Mouse (Mus musculus): ENCODE measurements around the gene Thsd7a. TPM values are rescaled to one million over a fixed set of nuclear protein-coding genes. Genes with fewer than 3 reads are reported as not detected.

Thsd7a gene
- 0.17 TPM for polyA plus RNA-seq (2017; shearing (Covaris generic))

DNA sequence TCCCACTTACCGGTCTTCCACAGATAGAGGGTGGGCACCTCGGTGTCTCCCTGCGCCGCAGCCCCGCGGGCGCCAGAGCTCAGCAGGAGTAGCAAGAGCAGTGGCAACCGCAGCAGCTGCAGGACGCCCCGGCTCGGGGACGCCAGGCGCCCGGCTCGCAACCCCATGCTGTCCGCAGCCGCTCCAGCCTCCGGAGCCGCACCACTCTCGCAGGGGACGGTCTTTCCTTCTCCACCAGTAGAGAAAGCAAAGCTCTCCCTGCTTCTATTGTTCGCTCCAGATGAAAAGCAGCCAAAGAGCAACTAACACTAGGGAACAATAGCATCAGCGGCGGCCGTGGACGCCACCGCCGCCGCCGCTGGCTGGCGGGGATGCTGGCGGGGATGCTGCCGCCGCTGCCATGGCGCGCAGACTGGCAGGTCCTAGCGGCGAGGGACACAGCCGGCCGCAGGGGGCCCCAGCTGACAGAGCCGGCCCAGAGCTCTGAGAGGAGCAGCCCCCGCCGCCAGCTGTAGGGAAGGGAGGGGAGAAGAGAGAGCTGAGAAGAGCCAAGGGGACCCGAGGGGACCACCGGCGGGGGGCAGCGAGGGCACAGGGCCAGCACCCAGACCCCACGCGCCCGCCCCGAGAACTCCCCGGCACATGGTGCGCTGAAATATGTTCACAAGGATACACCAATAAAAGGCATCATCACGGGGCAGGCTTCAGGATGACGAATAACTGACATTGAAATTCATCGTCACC lies at the start of gene Thsd7a:
Thsd7a (minus strand) TSS at position 624 of the 744 bp plus-strand sequence.

All from effector memory CD4-positive, alpha-beta T cell, adult 7 months (primary cell).